Mouse (Mus musculus): Measurements from ENCODE around the gene Pde4dip.

DNA sequence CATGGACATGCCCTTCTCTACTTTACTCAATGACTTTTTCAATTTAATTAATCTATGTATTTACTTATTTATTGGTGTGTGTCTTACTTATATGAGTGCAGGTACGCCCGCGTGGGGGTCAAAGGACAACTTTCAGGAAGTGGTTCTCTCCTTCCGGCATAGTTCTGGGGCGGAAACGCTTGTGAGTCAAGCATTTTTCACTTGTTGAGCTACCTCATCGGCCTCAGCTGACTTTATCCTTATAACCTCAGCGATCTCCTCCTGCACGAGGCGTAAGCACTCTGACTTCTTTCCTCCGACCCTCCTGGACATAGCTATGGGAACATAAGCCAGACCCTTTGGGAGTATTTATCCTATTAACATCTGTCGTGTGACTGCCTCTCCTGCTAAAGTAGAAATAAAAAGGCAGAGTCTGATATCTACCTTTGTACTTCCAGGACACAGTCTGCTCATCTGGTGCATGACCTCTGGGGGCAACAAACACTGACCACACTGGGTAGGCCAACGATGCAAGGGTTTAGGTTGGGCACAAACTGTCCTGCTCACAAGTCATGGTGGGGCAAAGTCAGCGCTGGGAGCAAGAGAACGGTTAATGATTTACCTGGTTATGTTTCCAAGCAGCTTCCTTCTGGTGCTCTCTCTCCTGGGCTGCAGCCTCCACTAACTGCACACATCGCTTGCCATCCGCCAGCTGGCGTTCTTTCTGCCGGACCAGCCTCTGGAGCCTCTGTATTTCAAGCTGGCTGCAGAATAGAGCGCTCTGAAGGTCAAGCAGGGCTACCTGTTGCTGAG lies 132.0 kb downstream of the Pde4dip start:
- TF ChIP-seq POLR2A (IDR thresholded peaks at IDR 0.05; ENCODE audit: insufficient read length, low read depth) (no peak), E2F4 (IDR thresholded peaks at IDR 0.05; ENCODE audit: insufficient read depth) (no peak), CEBPB (IDR thresholded peaks at IDR 0.05; ENCODE audit: insufficient read depth, poor library complexity, severe bottlenecking) (no peak), TCF12 (IDR thresholded peaks at IDR 0.05; ENCODE audit: insufficient read depth, poor library complexity, severe bottlenecking) (no peak), MYOD1 (IDR thresholded peaks at IDR 0.05; ENCODE audit: control insufficient read depth in 1 of 3, insufficient read length in 2 of 3, low read depth in 2 of 3) (no peak), TCF3 (IDR thresholded peaks at IDR 0.05; ENCODE audit: insufficient read length, low read depth) (no peak)

All from myocyte (in vitro differentiated cells).